Mouse (Mus musculus) adrenal gland, adult (tissue): ENCODE measurements around the gene Pik3c2g.
"Not testable (repeated sequence)": the region's sequence is repeated elsewhere in the genome, so short reads cannot be mapped to it uniquely, and the experiment has no call there.

Source experiments
- DNase-seq, 2 experiments: peaks; one replicate each; pipeline ENCODE4 v3.0.0; 2022 to 2023; ENCODE audit warnings: low spot score in 1 of 2; ENCODE audit not compliant: inconsistent age in 2 of 2

Gene Pik3c2g

GRCm38 (mm10) chr6:139907138-139907537 is 320.1 kb downstream of the Pik3c2g start:
- no peak for DNase-seq

- DNase-seq = no peak
Measured at GRCm38 (mm10) chr6:139908997-139909669, 322.1 kb downstream of the Pik3c2g start.

- no peak for DNase-seq
Measured at GRCm38 (mm10) chr6:139928766-139929165, 341.7 kb downstream of the Pik3c2g start.

DNA sequence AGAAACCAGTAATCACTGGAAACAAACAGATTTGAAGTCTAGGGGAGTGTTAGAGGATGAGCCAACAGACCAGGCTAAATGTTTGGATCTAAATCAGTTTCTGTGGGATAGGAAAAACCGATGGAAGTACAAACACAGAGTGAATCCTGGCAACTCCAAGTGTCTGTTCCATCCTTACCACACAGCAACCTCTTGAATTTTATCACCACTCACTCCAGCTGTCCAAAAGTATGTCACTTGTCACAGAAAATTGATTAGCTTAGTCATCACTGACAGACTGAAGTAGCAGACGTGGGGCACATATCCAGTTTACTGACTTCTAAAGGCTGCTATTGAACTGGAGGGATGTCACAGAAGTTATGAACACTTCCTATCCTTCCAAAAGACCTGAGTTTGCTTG is 347.8 kb downstream of the Pik3c2g start:
- DNase-seq = no peak

DNA sequence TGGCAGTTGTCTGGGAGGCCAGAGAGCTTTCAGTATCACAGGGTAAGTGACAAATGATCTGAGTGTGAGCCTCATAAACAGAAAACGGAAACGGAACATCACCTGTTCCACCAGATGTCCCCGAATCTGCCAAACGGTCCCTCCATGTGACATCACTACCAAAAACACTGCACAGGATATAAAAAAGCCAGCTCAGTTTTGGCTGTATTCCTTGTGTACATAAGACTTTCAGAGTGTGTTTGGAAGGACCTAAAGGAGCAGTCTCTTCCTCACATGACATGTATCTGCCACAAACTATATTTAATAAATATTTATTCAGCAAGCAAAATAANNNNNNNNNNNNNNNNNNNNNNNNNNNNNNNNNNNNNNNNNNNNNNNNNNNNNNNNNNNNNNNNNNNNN is 350.6 kb downstream of the Pik3c2g start:
- DNase-seq = not testable (repeated sequence)

DNA sequence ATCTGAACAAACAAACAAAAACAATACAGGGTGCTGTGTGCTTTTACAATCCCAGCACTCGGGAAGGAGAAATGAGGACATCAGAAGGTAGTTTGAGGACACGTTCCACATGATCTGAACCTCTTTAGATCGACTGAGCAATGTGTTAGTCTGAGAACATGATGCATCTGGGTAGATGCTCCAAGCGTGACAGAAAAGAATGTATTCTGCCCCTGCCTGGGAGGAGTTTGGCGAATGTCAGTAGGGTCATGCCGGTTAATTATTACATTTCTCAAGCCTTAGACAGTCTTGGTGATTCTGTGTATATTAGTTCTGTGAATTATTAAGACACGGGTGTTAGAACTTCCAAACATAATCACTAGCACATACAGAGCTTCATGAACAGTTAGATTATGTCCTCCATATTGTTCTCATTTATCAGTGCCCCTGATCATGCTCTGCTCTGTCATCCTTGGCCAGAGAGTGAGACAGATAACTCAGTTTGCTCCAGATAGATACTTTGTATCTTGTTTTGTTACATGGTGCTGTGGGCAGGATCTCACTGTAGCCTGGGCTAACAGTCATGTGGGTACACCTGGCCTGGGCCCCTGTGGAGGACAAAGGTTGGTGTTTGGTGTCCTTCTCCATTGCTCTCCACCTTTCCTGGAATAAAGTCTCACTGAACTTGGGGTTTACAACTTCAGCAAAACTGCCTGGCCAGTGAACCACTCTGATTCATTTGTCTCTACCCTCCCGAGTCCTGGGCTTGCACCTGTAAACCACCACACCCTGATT is 360.3 kb downstream of the Pik3c2g start:
- DNase-seq = no peak

DNA sequence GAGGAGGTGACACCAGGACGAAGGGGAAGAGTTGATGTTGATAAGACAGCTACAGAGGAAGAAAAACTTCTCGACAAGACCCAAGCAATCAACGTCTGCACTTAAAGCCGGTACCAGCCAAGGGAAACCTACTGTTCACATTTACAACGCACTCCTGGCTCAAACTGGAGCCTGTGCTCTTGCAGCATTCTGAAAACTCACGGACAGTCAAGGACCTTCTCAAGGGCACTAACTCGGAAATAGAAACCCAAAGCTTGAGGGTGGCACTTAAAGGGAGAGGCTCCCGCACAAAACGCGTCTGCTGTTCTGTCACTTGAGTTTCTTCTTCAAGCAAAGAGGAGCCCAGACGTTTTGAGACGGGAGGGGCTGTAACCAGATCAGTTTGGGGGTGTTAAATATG is 366.6 kb downstream of the Pik3c2g start:
- peak; percentile 41 to 84 for DNase-seq

DNA sequence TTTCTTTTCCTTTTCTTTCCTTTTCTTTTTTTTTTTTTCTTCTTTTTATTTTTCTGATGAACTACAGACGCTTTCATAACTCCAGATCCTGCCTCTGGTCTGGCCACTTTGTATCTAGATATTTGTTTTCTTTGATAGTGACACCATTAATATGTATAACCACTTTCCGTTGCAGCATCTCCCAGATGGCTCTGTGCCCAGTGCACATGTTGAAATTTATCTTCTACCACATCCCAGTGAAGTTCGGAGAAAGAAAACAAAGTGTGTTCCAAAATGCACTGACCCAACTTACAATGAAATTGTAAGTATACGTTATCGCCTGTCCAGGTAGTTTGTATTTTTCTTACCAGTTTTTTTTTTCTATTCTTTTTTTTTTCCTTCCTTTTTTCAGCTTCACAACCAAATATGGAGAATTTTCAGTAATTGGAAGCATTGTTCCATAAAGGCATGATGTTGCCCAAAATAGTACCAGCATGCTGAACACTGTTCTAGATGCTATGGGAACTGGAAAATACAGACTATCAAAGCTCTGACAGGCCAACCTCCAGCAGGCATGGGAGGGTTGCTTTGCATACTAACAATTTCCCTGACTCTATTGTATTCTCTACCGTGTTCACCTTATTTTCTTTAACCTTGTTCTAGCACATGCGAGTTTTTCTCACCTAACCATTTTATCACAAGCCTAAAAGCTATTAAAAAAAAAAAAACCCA is 370.7 kb downstream of the Pik3c2g start:
- peak in 1 of 2 experiments; percentile 59 for DNase-seq

GRCm38 (mm10) chr6:139963775-139964174 is 376.8 kb downstream of the Pik3c2g start:
- DNase-seq = no peak

- no peak for DNase-seq
Measured at GRCm38 (mm10) chr6:139964895-139965294, 377.9 kb downstream of the Pik3c2g start.

DNA sequence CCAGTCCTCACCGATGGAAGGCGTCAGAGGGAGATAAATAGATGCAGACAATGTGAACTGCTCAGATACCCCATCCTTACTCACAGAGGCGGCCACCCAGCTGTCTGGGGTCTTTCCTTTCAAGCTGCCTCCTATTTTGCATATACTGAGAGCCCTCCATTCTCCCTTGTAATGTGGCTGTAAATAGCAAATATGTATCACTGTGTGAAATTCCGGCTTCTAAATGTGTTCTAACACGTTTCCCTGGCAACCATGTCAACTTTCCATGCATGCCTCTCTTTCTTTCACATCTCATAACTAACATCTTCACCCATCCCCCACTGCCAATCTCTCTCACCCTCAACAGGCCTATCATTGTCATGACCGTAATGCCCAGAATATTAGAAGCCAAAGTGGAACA is 379.7 kb downstream of the Pik3c2g start:
- DNase-seq = no peak

DNA sequence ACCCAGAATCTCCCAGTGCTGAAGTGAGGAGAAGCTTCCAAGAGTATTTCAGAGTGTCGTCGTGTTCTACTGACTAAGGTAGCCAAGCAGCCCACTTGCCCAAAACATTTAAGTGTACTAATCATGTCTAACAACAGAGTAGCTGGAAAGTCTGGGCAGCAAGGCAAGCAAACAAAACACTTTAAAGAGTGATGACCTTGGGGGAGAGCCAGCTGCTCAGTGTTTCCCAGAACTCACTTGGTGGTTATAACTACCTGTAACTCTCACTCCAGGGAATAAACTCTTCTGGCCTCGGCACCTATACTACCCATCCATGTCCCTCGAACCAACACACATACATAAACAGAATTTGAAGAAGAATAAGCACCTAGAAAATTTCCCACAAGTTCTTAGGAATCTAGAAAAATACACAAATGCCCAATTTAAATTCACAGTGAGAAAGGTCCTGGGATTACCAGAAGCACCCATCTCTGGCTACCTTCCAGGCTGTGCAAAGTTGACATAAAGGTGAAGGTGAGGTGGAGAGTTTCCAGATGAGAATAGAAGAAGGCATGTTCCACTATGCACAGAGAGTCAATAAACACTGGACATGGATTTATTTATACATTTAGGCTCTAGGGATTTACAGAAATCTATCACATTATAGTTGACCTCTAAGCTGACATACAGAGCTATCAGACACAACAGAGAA is 384.7 kb downstream of the Pik3c2g start:
- DNase-seq = peak in 1 of 2 experiments; percentile 22

GRCm38 (mm10) chr6:139974668-139975067 is 387.6 kb downstream of the Pik3c2g start:
- no peak for DNase-seq

DNA sequence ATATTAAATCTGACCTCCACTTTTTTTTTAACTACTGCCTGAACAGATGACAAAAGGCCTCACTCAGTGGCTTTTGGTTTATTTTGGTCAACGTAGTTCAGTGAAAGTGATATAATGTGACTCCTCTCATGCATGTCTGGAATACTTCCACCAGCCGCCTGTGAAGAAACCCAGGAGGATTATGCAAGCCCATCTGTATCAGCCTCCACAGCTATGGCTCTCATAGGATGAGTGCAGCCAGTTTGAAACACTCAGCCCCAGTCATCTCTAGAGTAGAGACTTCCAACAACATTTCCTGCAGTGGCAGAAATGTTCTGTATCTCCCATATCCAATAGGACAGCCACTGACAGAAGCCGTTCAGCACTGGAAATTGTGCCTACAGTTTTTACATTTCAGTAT is 391.1 kb downstream of the Pik3c2g start:
- no peak for DNase-seq

- DNase-seq = no peak
Measured at GRCm38 (mm10) chr6:139981061-139981460, 394.0 kb downstream of the Pik3c2g start.

GRCm38 (mm10) chr6:139984069-139984468 is 397.0 kb downstream of the Pik3c2g start:
- DNase-seq = no peak

GRCm38 (mm10) chr6:139986564-139986963 is 399.5 kb downstream of the Pik3c2g start:
- no peak for DNase-seq

- DNase-seq = no peak
Measured at GRCm38 (mm10) chr6:139989075-139989474, 402.1 kb downstream of the Pik3c2g start.

DNA sequence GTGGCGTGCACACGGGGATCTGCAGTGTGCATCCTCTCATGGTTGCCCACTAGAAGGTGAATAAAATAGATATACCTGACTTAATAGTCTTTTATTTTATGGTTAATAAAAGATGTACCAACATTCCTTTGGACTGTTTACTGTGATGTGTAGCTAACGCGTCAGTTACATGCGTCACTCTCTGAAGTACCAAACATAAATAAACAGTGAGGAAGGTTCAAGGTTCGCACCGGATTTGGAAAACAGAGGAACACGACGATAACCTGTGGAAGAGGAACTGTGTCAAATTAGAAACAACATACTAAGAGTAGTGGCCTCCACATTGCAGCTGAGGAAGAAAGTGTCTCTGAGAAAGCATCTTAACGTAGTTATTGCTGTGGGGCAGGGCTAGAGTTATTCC is 402.6 kb downstream of the Pik3c2g start:
- no peak for DNase-seq

DNA sequence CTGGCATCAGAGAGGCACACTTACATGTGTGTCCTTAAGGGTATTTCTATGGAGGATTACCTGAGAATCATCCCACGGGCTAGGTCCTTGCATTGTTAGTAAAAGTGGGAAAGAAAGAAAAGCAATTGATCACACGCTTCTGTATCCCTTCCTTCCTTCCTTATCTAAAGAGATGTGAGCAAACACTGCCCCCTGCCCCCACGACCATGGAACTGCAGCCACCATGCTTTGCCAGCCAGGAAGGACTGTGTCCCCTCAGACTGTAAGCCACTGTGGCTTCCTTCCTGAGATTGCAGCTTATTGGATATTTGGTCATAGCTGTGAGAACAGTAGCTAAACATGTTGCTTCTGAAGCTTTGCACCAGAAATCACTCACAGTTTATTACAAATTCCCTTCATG is 418.2 kb downstream of the Pik3c2g start:
- no peak for DNase-seq
